Comparison of ENCODE assay signal across 8 mouse cellular contexts in genomic region chr12:55229626-55230519, GRCm38 (mm10). TPM values are rescaled to one million over a fixed set of nuclear protein-coding genes. Genes with fewer than 3 reads are reported as not detected.
DNase-seq lines count a peak whose midpoint lies in the region; ATAC-seq and TF ChIP-seq lines count a peak whose summit lies in the region.
"Not testable (repeated sequence)": the region's sequence is repeated elsewhere in the genome, so short reads cannot be mapped to it uniquely, and the experiment has no call there.

Gene Srp54c (plus strand): TSS chr12:55230168.

- H3K27me3 ChIP-seq in MEL (ENCODE audit: control insufficient read depth in 1 of 2, insufficient read depth in 2 of 2, low read length in 2 of 2); embryonic facial prominence, embryonic 11.5 days (ENCODE audit: control insufficient read depth, insufficient read depth, low read length); kidney, embryonic 14.5 days (ENCODE audit: control insufficient read depth, insufficient read depth, low read length); limb, embryonic 11.5 days (ENCODE audit: control insufficient read depth, insufficient read depth, low read length); megakaryocyte, embryonic 14.5 days (replicated peaks); small intestine, adult 2 months (ENCODE audit: control insufficient read depth, insufficient read depth, low read length): not testable (repeated sequence)

- not testable (repeated sequence) for H3K36me3 ChIP-seq in MEL (ENCODE audit: control insufficient read depth in 1 of 2, insufficient read depth in 2 of 2, low read length in 2 of 2); embryonic facial prominence, embryonic 11.5 days (replicated peaks; ENCODE audit: control insufficient read depth, insufficient read depth, low read depth, low read length); kidney, embryonic 14.5 days (ENCODE audit: control insufficient read depth, insufficient read depth, low read length); limb, embryonic 11.5 days (ENCODE audit: control insufficient read depth, insufficient read depth, low read length); megakaryocyte, embryonic 14.5 days (replicated peaks; ENCODE audit: low read length); small intestine, adult 2 months (ENCODE audit: control insufficient read depth, insufficient read depth, low read length)

- intact Hi-C loops in gastrocnemius, adult 2 months (cut with DNase I); heart, postnatal 10 days (cut with DNase I): not testable (repeated sequence)

- not testable (repeated sequence) for TF ChIP-seq CTCF in MEL (IDR thresholded peaks at IDR 0.05 in 2 of 3, conservative IDR thresholded peaks at IDR 0.05 in 1 of 3; ENCODE audit: control insufficient read depth in 1 of 3, insufficient read depth in 1 of 3, low read depth in 2 of 3, low read length in 3 of 3, poor library complexity in 1 of 3, severe bottlenecking in 1 of 3); gastrocnemius, adult 2 months (IDR thresholded peaks at IDR 0.05); small intestine, adult 2 months (IDR thresholded peaks at IDR 0.05; ENCODE audit: extremely low read depth, insufficient read length, insufficient replicate concordance, low read depth, low read length)

- H3K27ac ChIP-seq in MEL (ENCODE audit: control insufficient read depth, low read depth, low read length); embryonic facial prominence, embryonic 11.5 days (replicated peaks; ENCODE audit: low read depth, low read length); kidney, embryonic 14.5 days (ENCODE audit: low read depth, low read length); limb, embryonic 11.5 days (replicated peaks; ENCODE audit: low read depth, low read length); small intestine, adult 2 months (ENCODE audit: insufficient read depth, low read depth, low read length): not testable (repeated sequence)
- peak within 1 kb of the TSS; percentile 75 for H3K27ac ChIP-seq in gastrocnemius, adult 2 months

- not testable (repeated sequence) for TF ChIP-seq EP300 in MEL (IDR thresholded peaks at IDR 0.05; ENCODE audit: low read depth in 1 of 2, low read length in 2 of 2)

- H3K9ac ChIP-seq in MEL (ENCODE audit: control insufficient read depth, low read depth, low read length, poor library complexity, severe bottlenecking), result peak within 1 kb of the TSS; percentile 60
- not testable (repeated sequence) for H3K9ac ChIP-seq in embryonic facial prominence, embryonic 11.5 days (replicated peaks; ENCODE audit: low read length); kidney, embryonic 14.5 days (ENCODE audit: low read depth, low read length); limb, embryonic 11.5 days (ENCODE audit: low read length)

- not testable (repeated sequence) for H3K79me2 ChIP-seq in MEL (ENCODE audit: control insufficient read depth, insufficient read depth, low read length, poor library complexity)

- TF ChIP-seq POLR2A in MEL (IDR thresholded peaks at IDR 0.05; ENCODE audit: control insufficient read depth in 1 of 2, insufficient read depth in 1 of 2, low read depth in 1 of 2, low read length in 2 of 2, poor library complexity in 1 of 2); small intestine, adult 2 months (IDR thresholded peaks at IDR 0.05; ENCODE audit: low read depth, low read length): not testable (repeated sequence)

- peak; percentile 98 for ATAC-seq in embryonic facial prominence, embryonic 11.5 days (replicated peaks; ENCODE audit: insufficient number of reproducible peaks, low FRiP score, low TSS enrichment, low read depth)
- ATAC-seq in kidney, embryonic 14.5 days (ENCODE audit: low FRiP score, low TSS enrichment), result peak; percentile 98
- peak; percentile 99 for ATAC-seq in limb, embryonic 11.5 days (ENCODE audit: insufficient number of reproducible peaks, low FRiP score, low TSS enrichment, low read depth)

- H3K4me2 ChIP-seq in embryonic facial prominence, embryonic 11.5 days (ENCODE audit: low read depth, low read length); kidney, embryonic 14.5 days (replicated peaks; ENCODE audit: low read depth, low read length); limb, embryonic 11.5 days (ENCODE audit: low read depth, severe bottlenecking): not testable (repeated sequence)

- DNase-seq in MEL (ENCODE audit: low read depth, low spot score); embryonic facial prominence, embryonic 11.5 days (ENCODE audit: low spot score); gastrocnemius, adult 2 months; heart, postnatal 10 days; limb, embryonic 11.5 days (ENCODE audit: low spot score): not testable (repeated sequence)

- H3K4me3 ChIP-seq in MEL (ENCODE audit: control insufficient read depth in 1 of 2, insufficient read depth in 1 of 2, low read depth in 2 of 2, low read length in 2 of 2), result peak within 1 kb of the TSS; percentile 61 to 62; a peak in 3 of 4 replicates
- peak within 1 kb of the TSS; percentile 29 for H3K4me3 ChIP-seq in embryonic facial prominence, embryonic 11.5 days (ENCODE audit: low read depth, low read length)
- peak within 1 kb of the TSS; percentile 69 for H3K4me3 ChIP-seq in gastrocnemius, adult 2 months
- H3K4me3 ChIP-seq in kidney, embryonic 14.5 days (ENCODE audit: low read length), result peak within 1 kb of the TSS; percentile 29; the same call in 1 of the 2 replicates
- H3K4me3 ChIP-seq in limb, embryonic 11.5 days (ENCODE audit: low read depth, low read length), result peak within 1 kb of the TSS; percentile 26
- H3K4me3 ChIP-seq in megakaryocyte, embryonic 14.5 days (replicated peaks), result peak within 1 kb of the TSS; percentile 90
- H3K4me3 ChIP-seq in small intestine, adult 2 months (ENCODE audit: low read depth, low read length), result peak within 1 kb of the TSS; percentile 59

- not testable (repeated sequence) for TF ChIP-seq RAD21 in MEL (IDR thresholded peaks at IDR 0.05; ENCODE audit: low read depth, low read length)

- not testable (repeated sequence) for H3K4me1 ChIP-seq in MEL (ENCODE audit: control insufficient read depth in 1 of 2, insufficient read depth in 2 of 2, low read length in 2 of 2); embryonic facial prominence, embryonic 11.5 days (ENCODE audit: control insufficient read depth, insufficient read depth, low read length); kidney, embryonic 14.5 days (ENCODE audit: control insufficient read depth, insufficient read depth, low read length); limb, embryonic 11.5 days (ENCODE audit: control insufficient read depth, insufficient read depth, low read length); megakaryocyte, embryonic 14.5 days; small intestine, adult 2 months (ENCODE audit: control insufficient read depth, insufficient read depth, insufficient read length, low read length)

- H3K9me3 ChIP-seq in MEL (replicated peaks; ENCODE audit: insufficient read depth, low read length); embryonic facial prominence, embryonic 11.5 days (replicated peaks; ENCODE audit: control insufficient read depth, low read length); kidney, embryonic 14.5 days (ENCODE audit: control insufficient read depth, low read length); limb, embryonic 11.5 days (ENCODE audit: control insufficient read depth, low read length); megakaryocyte, embryonic 14.5 days: not testable (repeated sequence)

- WGBS in embryonic facial prominence, embryonic 11.5 days, result no CpG with 5 or more reads among the region's 57 CpGs
- WGBS in kidney, embryonic 14.5 days, result no CpG with 5 or more reads among the region's 57 CpGs
- WGBS in limb, embryonic 11.5 days, result no CpG with 5 or more reads among the region's 57 CpGs
- WGBS in small intestine, adult 2 months, result no CpG with 5 or more reads among the region's 57 CpGs

RNA-seq across cellular contexts. Expression of gene Srp54c, which starts in this region (rescaled TPM):
- total RNA-seq in MEL (2012; rRNA removed), result 59.2 and 60.0 TPM in 2 replicates
- polyA plus RNA-seq in MEL (2012; ENCODE audit: insufficient read depth in 1 of 2, insufficient read length in 2 of 2, low read depth in 1 of 2, low replicate concordance in 2 of 2, missing spikeins in 1 of 2), result 10 to 100 TPM in 1 of 2 experiments, not detected in 1; 61.2 TPM
- 85.3 and 97.2 TPM in 2 replicates for polyA plus RNA-seq in embryonic facial prominence, embryonic 11.5 days (2014; fragmentation: Nextera tagmentation; extraction: Ambion mirVana)
- 10 to 100 TPM; 28.1 to 30.5 TPM for total RNA-seq in gastrocnemius, adult 2 months (2021)
- 10 to 100 TPM; 33.1 to 33.7 TPM for total RNA-seq in heart, postnatal 10 days (2021)
- 62.8 and 71.1 TPM in 2 replicates for polyA plus RNA-seq in kidney, embryonic 14.5 days (2014; fragmentation: Nextera tagmentation; extraction: Ambion mirVana)
- 64.9 and 72.0 TPM in 2 replicates for polyA plus RNA-seq in limb, embryonic 11.5 days (2014; fragmentation: Nextera tagmentation; extraction: Ambion mirVana)
- 1.3 and 1.5 TPM in 2 replicates for polyA plus RNA-seq in megakaryocyte, embryonic 14.5 days (2012; ENCODE audit: insufficient read depth, low replicate concordance)
- polyA plus RNA-seq in small intestine, adult 2 months (2012; rRNA removed), result 1.3 and 1.6 TPM in 2 replicates

Comparison
In these comparisons a context has a peak if more than half of its experiments do, and no peak if none do; other contexts are left out.
1. H3K4me3 ChIP-seq: peak in every context shown above with its lines; median percentile 90 in megakaryocyte, embryonic 14.5 days; 69 in gastrocnemius, adult 2 months; 62 in MEL; 59 in small intestine, adult 2 months; 29 in embryonic facial prominence, embryonic 11.5 days; 29 in kidney, embryonic 14.5 days; 26 in limb, embryonic 11.5 days.